In the genomic region with DNA sequence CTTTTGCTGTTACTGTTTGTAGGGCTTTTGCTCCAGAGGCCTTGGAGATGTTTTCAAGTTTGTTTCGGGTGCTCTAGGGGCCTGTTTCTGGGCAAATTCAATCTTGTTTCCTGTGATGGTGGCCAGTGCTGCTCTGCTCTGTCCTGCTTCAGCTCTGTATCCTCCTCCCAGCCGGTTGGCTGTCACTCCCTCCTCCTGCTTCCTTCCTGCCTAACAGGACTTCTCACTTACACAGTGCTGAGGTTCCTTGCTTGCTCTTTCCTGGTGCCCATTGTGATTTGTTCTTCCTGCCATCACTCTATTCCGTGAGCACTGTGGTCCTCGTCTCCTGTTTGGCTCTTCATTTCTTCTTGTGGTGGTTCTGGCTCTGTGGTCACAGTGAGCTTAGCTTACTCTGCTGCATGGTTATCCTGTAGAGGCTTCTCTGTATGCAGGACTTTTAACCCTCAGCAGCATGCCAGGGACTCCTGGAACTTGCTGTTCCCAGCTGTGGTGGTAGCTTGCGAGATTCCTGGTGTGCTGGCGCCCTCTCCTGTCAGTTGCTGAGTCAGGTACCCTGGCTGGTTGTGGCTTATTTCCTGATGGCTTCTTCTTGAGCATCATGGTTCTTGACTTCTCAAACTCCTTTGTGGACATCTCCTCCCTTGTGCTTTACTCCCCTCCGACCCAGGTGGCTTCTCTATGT, we compare ENCODE assay signal across 9 mouse cellular contexts.
DNase-seq lines count a peak whose midpoint lies in the region; ATAC-seq and TF ChIP-seq lines count a peak whose summit lies in the region.
"Had no signal": no experiment of that assay in that cellular context is flagged by ENCODE, and none has a peak within 500 bp of the region (broad histone marks: within the 10 kb centered on the region; RNA-seq: fewer than 3 reads in every experiment).

No protein-coding gene starts in this region.

- DNase-seq in forebrain, postnatal 0 days, result peak; percentile 87
- peak; percentile 90 for DNase-seq in heart, postnatal 4 days
- DNase-seq in layer of hippocampus, adult 8-10 months (ENCODE audit: low spot score in 2 of 2), result peak; percentile 76 to 88
- DNase-seq in lung, embryonic 14.5 days, result peak; percentile 94
- DNase-seq in ovary, postnatal 10 days (ENCODE audit: low spot score), result peak; percentile 67
- DNase-seq in thymus, postnatal 0 days (ENCODE audit: low spot score), result peak; percentile 66

- no peak for TF ChIP-seq POLR2A in ES-Bruce4 (IDR thresholded peaks at IDR 0.05; ENCODE audit: insufficient read depth, low read length)

- no peaks in the 10 kb centered on the region for H3K4me1 ChIP-seq in ES-Bruce4 (ENCODE audit: control insufficient read depth, insufficient read depth, low read length)
- H3K4me1 ChIP-seq in forebrain, postnatal 0 days (ENCODE audit: insufficient read depth), result no peaks in the 10 kb centered on the region
- H3K4me1 ChIP-seq in lung, embryonic 14.5 days (ENCODE audit: insufficient read depth), result peaks cover 9% of the 10 kb centered on the region

- no peak for TF ChIP-seq EP300 in ES-Bruce4 (IDR thresholded peaks at IDR 0.05; ENCODE audit: insufficient read depth, low read depth, low read length)

- H3K27me3 ChIP-seq in ES-Bruce4 (ENCODE audit: control insufficient read depth, insufficient read depth, low read length, poor library complexity, severe bottlenecking), result no peaks in the 10 kb centered on the region
- no peaks in the 10 kb centered on the region for H3K27me3 ChIP-seq in forebrain, postnatal 0 days (ENCODE audit: insufficient read depth, low read length)
- no peaks in the 10 kb centered on the region for H3K27me3 ChIP-seq in lung, embryonic 14.5 days (ENCODE audit: insufficient read depth, low read length)

- H3K9me3 ChIP-seq in ES-Bruce4 (replicated peaks; ENCODE audit: control insufficient read depth, insufficient read depth, low read length, poor library complexity, severe bottlenecking), result no peaks in the 10 kb centered on the region
- no peaks in the 10 kb centered on the region for H3K9me3 ChIP-seq in forebrain, postnatal 0 days (ENCODE audit: low read length)
- no peaks in the 10 kb centered on the region for H3K9me3 ChIP-seq in lung, embryonic 14.5 days (ENCODE audit: low read depth, low read length)

- TF ChIP-seq CTCF in ES-Bruce4 (IDR thresholded peaks at IDR 0.05; ENCODE audit: low read depth, low read length), result peak; percentile 88
- TF ChIP-seq CTCF in forebrain, postnatal 0 days (IDR thresholded peaks at IDR 0.05; ENCODE audit: low read depth), result peak; percentile 90
- TF ChIP-seq CTCF in lung, embryonic 14.5 days (IDR thresholded peaks at IDR 0.05; ENCODE audit: low read depth), result peak; percentile 94

- H3K4me2 ChIP-seq in forebrain, postnatal 0 days (ENCODE audit: low read depth), result no peak overlapping the region
- no peak overlapping the region for H3K4me2 ChIP-seq in lung, embryonic 14.5 days

- peak; percentile 42; the same call in 1 of the 2 replicates for ATAC-seq in cerebellum, adult (ENCODE audit: insufficient number of reproducible peaks, low FRiP score, low TSS enrichment)
- ATAC-seq in forebrain, postnatal 0 days, result peak; percentile 89
- ATAC-seq in lung, embryonic 14.5 days (ENCODE audit: insufficient read depth), result peak; percentile 85

- H3K4me3 ChIP-seq in ES-Bruce4 (ENCODE audit: low read depth, low read length), result no peak overlapping the region
- H3K4me3 ChIP-seq in forebrain, postnatal 0 days (ENCODE audit: low read depth, low read length), result no peak overlapping the region
- H3K4me3 ChIP-seq in lung, embryonic 14.5 days (ENCODE audit: low read depth, low read length), result no peak overlapping the region

- no peaks in the 10 kb centered on the region for H3K36me3 ChIP-seq in ES-Bruce4 (ENCODE audit: control insufficient read depth, insufficient read depth, low read length, poor library complexity, severe bottlenecking)
- no peaks in the 10 kb centered on the region for H3K36me3 ChIP-seq in forebrain, postnatal 0 days (ENCODE audit: insufficient read depth)
- 0 out of 2 replicates have a peak, but pooled peaks cover 4% of the 10 kb centered on the region for H3K36me3 ChIP-seq in lung, embryonic 14.5 days (ENCODE audit: insufficient read depth)

- H3K27ac ChIP-seq in ES-Bruce4 (ENCODE audit: insufficient read depth, low read length), result no peak overlapping the region
- H3K27ac ChIP-seq in forebrain, postnatal 0 days (ENCODE audit: low read depth, low read length), result no peak overlapping the region
- H3K27ac ChIP-seq in lung, embryonic 14.5 days (ENCODE audit: low read depth), result peak overlapping the region; percentile 26; the same call in 1 of the 2 replicates
- H3K27ac ChIP-seq: macrophage had no signal

- no peak overlapping the region for H3K9ac ChIP-seq in ES-Bruce4 (ENCODE audit: low read depth, poor library complexity, severe bottlenecking)
- no peak overlapping the region for H3K9ac ChIP-seq in forebrain, postnatal 0 days
- H3K9ac ChIP-seq in lung, embryonic 14.5 days, result no peak overlapping the region

- 36% methylated on average over 7 of the region's 7 CpGs for WGBS in forebrain, postnatal 0 days
- 23% methylated on average over 7 of the region's 7 CpGs for WGBS in lung, embryonic 14.5 days
